Mouse (Mus musculus) urinary bladder, postnatal 10 days (tissue): ENCODE measurements around the gene Ipo5.

Experiments
- DNase-seq: peaks from one replicate; pipeline ENCODE4 v3.0.0; 2022; ENCODE audit warnings: low spot score

The Ipo5 gene

DNA sequence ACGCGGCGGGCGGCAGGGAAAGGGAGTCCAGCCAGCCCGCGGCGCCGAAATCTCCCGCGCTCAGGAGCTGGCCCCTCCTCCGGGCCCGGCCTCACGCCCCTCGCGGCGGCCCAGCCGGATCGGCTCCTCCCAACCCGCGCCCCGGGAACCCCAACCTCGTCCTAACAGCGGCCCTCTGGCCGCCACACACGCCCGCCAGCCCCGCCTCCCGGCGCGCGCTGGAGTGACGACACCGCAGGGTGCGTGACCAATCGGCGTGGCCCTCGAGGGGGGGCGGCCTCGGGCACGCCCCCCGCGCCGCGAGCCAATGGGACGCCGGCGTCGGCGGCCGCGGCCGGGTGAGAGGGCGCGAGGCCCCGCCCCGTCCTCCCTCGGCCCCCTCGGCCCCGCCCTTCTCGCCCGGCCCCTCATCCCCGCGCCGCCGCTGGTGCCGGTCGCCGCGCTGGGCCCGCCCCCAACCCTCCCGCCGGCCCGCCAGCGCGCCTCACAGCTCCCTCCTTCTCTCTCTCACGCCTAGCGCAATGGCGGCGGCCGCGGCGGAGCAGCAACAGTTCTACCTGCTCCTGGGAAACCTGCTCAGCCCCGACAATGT is at the start of gene Ipo5:
Ipo5 (plus strand) TSS at position 492 of the 592 bp plus-strand sequence.
- DNase-seq = peak; percentile 85

DNA sequence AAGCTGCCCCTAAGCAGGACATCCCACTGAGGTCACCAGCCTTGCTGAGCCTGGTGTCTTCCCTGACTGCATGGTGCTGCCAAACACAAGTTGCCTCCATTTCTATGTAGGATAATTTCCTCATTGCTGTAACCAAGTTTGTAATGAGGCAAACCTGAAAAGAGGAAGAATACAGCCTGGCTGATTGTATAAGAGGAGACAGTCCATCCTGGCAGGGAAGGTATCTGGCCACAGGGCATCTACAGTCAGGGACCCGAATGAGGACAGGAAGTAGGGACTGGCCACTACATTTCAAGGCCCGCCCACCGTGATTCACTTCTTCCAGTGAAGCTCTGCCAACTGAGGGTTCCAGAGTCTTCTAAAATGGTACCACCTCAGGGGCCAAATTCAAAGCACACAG is 47.8 kb upstream of the Ipo5 start:
- DNase-seq = no peak

DNA sequence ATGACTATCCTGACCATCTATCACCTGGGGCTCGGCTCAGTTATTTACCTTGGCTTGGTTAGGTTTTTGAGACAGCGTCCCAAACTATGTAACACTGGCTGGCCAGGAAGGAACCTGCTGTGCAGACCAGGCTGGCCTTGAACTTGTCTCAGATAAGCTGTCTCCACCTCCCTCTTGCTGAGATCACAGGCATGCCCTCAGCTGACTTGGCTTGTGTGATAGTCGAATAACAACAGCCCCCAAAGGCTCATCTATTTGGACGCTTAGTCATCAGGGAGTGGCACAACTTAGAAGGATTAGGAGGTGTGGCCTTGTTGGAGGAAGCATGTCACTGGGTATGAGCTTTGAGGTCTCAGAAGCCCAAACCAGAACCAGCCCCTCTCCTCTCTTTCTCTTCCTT is 46.1 kb upstream of the Ipo5 start:
- DNase-seq = no peak

DNA sequence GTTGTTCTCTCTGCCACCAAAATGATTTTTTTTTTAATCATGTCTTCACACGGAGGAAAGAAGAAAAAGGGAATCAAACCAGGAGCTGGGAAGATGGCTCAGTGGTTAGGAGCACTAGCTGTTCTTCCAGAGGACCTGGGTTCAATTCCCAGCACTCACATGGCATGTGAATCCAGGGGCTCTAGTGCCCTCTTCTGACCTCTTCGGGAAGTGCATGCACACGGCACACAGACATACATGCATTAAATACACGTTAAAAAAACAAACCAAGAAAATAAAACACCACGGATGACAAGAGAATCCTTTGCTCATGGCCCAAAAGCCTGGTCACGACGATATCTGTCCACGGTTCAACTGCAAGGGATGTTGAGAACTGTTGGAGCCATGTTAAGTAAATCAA is 44.5 kb upstream of the Ipo5 start:
- no peak for DNase-seq

DNA sequence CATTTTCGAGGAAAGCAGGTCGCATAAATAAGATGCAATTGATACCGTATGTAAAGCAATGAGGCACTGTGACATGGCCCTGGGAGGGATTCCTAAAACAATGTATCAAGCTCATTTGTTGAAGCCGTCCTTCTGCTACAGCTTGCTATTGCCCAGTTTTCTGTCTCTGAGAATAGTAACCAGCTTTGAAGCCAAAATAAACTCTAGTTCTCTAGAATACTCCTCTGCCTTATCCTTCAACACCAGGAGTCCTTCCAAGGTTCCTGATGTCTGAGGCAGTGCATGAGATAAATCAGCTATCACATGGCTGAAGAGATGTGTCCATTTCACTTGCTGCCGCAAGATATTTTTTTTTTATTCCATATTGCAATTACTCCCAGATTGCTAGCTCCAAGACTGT is 43.9 kb upstream of the Ipo5 start:
- DNase-seq = no peak

DNA sequence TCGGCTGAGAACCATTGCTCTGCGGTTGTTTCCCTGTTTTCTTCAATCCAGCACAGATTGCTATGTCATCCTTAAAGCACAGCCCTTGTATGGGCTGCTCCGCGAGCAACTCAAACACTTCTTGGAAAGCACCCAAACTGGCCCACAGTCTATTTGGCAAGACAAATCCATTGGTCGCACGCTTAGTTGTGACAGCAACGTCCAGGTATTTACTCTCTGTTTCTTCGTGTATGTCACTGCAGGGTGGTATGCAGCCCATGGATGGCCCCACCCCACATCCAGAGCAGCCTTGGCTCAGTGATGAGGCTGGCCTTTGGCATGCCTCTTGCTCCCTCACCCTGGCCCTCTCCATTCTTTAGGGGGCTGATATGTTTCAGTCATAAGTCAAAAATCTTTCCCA is 42.5 kb upstream of the Ipo5 start:
- no peak for DNase-seq

DNA sequence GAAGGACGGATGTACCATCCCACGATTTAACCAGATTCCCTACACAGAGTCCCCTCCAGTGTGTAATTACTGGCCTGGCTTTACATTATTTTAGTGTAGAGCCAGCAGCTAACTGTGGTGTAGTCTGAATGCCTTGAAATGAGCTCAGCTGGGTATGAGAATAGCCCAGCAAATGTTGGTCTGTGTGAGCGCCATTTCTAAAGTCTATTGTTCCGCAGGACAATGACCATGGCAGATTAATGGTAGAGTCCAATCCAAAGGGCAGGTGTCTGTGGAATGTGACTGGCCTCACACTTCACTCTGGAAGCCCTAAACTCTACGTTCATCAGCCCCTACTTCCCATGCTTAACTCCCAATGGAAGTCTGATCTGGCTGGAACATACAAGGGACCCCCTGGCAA is 40.3 kb upstream of the Ipo5 start:
- DNase-seq = no peak

DNA sequence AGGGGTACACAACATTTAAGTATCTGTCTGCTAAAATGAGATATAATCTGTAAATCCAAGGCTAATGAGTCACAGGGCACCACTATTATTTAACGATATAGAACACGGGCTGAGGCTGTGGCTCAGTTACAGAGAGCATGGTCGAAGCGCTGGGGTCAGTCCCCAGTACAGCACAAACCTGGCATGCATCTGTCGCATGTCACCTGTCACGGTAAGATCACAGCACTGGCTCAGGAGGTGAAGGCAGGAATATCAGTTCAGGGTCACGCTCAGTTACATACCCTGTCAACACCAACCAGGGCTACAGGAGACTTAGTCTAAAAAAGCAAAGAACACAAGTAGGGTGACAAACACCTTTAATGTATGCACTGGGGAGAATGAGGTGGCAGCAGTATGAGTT is 36.6 kb upstream of the Ipo5 start:
- no peak for DNase-seq

DNA sequence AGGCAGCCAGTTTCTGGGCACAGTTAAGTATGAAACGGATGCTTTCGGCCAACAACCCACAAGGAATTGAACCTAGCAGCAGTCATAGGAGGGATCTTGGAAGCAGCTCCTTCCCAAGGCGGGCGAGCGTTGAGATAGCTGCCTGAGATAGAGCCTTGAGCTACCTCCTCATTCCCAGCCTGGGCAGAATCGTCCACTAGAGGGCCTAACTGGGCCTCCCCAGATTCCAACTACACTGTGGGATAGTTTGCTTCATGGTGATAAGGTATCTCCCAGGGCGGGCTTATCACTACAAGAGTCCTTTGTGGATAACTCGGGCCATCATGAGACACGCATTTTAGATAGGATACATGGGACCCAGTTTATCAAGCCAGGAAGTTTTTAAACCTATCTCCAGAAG is 35.9 kb upstream of the Ipo5 start:
- DNase-seq = no peak

DNA sequence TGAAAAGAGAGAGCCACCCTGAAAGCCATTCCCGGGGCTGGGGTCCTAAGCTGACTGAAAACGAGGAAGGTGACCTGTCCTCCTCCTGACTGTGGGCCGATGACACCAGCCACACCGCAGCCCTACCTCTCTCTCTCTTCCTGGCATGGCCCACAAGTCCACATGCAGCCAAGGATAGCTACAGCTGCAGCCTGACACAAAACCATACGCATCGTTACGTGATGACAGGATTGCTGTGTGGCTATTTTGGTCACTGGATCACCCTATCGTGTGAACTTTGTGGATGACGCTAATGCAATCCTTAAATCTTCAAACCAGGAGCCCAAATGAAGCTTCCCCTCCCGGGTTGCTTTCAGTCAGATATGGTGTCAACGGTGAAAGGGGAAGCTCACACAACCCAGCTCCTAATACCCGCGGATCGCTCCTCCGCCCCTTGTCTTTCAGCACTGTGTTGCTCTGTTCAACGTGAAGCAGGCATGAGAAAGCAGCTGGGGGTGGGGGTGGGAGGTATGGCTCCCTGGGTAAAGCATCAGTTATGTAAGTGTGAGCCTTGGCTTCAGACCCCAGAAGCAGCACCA is 35.1 kb upstream of the Ipo5 start:
- DNase-seq = no peak

DNA sequence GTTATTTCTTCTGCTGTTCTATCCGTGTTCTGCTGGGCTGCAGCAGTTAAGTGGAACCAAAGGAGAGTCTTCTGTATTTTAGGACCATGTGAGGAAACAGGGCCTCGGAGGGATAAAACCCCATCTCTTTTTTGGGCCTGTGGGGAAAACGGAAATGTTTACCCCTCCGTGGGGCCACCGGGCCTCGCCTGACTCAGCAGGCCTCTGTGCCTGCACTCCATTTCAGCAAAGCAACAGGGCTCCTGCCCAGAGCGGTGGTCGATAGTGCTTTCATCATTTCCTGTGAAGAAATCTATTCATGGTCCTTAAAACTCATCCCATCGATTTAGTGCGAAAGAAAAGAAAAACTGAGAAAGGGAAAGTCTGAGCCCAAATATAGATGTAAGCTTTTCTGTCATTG is 33.9 kb upstream of the Ipo5 start:
- DNase-seq = no peak

DNA sequence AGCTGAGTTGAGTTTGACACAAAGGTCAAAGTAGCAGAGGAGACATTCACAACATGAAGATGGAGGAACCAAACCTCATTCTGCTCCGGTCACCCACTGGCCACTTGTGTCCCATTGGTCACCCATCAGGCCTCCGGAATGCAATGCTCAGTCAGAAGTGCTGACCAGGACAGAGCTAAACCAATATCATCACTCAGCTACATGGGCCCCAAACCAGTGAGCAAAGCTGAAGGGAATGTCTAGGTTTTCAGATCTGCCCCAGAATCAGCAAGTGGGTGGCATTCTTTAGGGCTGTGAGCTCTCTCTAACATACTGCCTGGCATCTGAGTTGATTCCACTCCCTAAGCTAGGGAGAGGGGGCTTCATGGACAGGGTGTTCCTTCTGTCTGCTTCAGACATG is 32.0 kb upstream of the Ipo5 start:
- DNase-seq = no peak

DNA sequence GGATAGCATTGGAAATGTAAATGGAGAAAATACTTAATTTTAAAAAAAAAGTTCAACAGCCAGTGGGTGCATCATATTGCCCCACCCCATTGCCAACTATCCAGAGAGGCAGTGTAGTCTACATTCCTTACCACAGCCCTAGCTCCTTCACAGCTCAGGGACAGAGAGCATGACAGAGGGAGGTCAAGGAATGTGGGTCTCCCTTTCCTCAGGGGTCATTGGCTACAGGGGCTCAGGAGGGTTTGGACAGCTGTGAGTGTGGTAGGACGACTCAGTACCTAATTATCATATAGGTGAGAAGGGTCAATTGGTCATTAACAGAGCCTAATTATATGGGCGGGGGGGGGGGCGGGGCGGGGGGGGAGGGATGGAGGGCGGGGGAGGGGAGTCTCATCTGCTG is 30.4 kb upstream of the Ipo5 start:
- DNase-seq = no peak

DNA sequence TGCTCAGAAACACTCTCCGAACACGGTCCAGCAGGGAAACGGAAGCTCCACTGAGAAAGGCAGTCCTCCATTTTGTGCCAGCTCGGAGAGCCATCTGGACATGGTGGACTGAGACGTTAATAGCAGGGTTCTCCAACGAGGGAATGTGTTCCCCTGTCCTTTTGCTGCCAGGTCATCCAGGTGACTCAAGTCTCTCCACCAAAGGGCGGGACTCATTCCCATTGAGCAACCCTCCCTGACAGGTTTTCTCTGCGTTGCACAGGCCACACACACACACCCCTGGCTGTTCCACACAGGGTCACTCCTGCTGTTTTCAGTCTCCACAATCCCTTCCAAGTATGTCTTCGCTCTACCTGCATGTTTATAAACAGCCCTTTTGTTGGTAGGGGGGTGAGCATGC is 30.0 kb upstream of the Ipo5 start:
- DNase-seq = no peak

DNA sequence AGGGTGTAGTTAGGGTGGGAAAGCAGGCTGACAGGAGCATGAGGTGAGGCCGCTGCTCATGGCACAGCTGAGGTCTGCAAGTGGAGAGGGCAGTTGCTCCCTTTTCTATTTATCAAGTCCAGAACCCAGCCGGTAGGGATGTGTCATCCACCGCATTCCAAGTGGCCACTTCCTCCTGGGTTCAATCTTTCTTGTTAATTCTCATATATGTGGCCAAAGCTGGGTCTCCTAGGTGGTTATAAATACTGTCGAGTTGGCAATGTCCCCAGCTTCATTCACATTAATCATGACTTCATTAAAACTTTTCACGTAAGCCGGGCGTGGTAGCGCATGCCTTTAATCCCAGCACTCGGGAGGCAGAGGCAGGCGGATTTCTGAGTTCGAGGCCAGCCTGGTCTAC is 22.3 kb upstream of the Ipo5 start:
- no peak for DNase-seq

DNA sequence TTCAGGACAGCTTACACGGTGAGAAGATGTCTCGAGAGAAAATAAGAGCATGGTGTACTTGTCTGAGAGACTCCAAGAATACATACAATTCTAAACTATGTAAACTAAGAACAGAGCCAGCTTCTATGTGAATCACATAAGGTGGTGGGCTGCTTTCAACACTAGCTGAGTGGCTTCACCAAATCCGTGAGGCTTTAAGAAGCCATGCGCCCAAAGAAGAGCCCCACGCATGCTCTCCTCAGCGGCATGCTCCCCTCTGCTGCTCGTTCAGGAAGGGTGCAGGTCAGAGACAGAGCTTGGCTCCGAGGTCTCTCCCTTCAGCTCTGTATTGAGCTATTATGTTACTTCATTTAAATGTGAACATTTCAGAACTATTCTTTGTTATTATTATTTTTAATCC is 18.7 kb upstream of the Ipo5 start:
- DNase-seq = no peak

DNA sequence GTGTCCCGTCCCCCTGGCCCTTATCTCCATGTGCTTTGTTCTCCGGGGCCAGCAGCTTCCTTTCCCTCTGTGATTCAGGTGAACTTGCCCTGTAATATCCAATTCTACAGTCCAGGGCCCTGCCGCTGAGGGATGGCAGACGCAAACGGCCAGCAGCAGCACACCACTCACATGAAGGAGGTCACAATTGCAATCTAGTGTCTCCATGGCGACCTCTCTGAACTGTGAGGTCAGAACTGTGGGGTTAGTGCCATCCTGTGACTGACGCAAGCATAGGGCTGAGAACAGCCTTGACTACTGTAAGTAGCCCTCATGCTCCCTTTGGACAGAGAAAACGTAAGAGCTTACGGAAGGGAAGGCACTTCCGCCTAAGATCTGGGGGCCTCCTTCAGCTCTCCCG is 14.4 kb upstream of the Ipo5 start:
- no peak for DNase-seq

DNA sequence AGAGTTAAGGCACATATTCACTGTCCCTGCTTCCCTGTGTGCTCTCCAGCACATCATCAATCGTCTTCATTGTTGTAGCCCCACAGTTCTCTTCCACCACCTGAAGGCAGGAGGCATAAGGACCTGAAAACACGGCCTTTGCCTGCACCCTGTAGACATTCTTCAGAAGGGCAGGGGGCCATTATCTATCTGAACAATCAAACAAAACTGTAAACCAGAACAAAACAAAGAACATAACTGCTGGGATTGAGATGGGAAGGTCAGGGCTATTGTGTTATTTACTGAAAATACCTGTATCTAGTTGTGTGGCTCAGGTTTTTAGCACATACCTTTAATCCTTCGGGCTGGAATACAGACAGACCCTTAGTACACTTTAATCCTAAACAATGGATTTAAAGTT is 12.1 kb upstream of the Ipo5 start:
- no peak for DNase-seq

DNA sequence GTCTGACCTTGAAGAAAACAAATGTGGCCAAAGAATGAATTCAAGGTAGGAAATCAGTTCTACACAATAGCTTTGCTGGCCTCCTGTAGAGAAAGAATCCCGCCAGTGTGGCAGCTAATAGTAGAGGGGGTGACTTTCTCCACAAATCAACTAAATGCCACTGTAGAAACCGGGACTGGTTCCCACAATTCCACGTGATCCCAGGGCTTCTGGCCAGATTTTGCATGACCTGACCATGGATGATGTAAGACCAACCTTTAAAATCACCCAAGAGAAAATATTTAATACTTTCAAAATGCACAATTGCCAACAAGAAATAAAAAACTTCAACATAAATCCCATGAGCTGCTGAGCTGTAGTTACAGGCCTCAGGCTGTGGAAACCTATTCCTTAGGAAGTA is 1.6 kb upstream of the Ipo5 start:
- DNase-seq = no peak

DNA sequence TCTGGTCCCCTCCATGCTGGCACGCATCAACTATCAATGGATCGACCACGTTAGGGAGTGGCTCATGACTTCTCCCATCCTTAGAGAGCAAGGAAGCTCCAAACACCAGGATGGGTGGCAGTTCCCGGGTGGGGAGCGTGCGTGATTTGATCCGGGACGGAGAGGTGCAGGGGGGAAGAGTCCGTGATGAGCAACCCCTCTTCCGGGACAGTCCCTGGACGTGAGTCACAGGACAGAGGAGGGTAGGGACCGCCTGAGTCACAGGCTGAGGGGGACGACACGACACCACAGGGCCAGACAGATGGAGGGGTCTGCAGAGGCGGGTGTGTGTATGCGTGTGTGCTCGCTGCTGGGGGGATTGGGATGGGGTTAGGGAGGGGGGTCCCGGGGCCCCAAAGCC is 704 bp upstream of the Ipo5 start:
- DNase-seq = no peak

DNA sequence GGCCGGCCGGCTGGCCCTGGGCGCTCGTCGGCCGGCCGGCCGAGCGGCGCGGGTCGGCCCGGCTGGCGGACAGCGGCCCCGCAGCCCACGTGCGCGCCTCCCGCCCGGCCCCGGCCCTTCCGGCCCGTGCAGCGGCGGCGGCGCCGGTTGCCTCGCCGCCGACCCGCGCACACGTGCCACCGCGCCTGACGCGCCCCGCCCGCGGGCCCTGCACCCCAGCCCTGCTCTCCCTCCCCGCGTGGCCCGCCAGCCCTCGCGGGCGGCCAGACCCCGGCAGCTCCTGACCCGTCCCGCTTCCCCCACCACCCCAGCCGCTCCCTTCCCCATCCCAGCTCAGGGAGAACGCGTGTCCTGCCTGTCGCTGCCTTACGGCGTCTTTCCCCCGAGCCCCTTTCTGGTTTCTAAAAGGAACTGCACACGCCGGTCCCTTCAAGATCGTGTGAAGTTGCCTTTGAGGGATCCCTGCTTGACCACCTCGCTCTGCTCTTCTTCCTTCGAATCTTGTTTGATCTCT is 421 bp downstream of the Ipo5 start:
- no peak for DNase-seq

DNA sequence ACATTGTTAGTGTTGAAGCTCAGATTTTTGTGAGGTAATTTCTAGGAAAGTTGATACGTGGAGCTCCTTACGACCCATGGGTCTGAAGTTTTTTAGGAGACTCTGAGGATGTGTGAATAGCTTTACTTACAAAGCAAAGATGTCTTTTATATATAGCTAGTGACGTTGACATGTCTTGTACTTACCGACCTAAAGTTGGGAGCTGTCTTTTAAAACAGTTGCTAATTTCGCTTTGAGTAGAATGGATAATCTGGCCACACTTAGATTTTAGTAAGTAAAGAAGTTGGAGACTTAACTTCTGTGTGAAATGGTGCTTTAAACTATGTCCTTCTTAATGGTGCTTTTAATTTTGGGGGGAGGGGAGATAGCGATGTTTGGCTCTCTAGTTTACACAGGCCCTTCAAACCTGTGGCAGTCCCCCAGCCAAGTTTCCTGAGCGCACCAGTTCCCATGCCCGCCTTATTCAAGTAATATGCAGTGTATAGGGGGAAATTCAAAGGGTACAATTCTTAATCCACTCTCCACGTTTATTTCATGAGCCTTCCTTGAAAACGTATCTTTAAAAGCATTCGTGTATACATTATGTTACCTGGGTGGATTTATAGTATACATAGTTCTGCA is 1.2 kb downstream of the Ipo5 start:
- no peak for DNase-seq

DNA sequence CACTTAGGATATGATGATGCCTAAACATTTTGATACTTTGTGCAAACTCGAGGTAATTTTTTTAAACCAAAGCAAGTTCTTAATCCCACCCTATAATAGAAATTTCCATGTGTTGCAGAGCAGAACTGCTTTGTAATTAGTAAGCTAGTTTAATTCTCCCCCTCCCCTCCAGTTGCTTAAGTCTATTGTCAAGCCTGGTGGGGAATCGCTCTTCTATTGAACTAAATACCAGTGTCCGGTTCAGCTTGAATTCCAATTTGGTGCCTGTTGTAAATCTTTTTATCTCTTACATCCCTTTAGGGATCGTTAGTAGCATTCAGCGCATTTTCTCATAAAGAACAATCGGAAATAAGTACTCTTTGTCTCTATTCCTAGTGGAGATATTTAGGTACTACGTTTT is 1.9 kb downstream of the Ipo5 start:
- DNase-seq = no peak

DNA sequence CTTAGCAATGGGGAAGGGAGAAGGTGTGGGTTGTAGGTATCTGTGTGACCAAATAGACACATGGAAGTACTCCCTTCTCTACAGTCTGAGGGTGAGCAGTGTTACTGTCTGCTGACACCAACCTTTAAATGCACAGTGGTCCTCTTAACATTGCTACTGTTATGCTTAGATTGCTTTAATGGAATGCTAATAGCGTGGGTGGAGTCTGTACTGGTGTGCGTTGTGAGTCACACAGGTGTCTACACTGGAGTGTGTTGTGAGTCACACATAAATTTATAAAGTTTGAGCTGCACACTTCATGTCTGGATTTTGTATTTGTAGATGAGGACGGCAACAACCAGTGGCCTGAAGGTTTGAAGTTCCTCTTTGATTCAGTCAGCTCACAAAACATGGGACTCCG is 10.8 kb downstream of the Ipo5 start:
- DNase-seq = no peak
